Mouse (Mus musculus) forebrain, embryonic 14.5 days (tissue): ENCODE results near the gene Celsr1. TPM values are rescaled to one million over a fixed set of nuclear protein-coding genes. Genes with fewer than 3 reads are reported as not detected.

Experiments
- ATAC-seq: fragments of 200-750 bp; cut with Nextera tagmentation; 2 replicates; pipeline ENCODE4 v1.8.0; 2017; ENCODE audit warnings: mild to moderate bottlenecking, moderate library complexity
- DNase-seq: peaks from one replicate; pipeline ENCODE4 v3.0.0-alpha.2; 2015; ENCODE audit warnings: low spot score
- H3K27ac ChIP-seq: fragments of 300-500 bp; sonication (generic); 2 replicates; pipeline ENCODE4 v1.5.1; 2014; ENCODE audit warnings: low read depth, mild to moderate bottlenecking, control low read depth, low read length, moderate library complexity
- H3K27me3 ChIP-seq: fragments of 300-500 bp; sonication (generic); replicated peaks from 2 replicates; pipeline ENCODE4 v1.6.1; 2014; ENCODE audit warnings: low read length, control low read depth, mixed read lengths; ENCODE audit not compliant: control insufficient read depth, insufficient read depth
- H3K36me3 ChIP-seq: fragments of 300-500 bp; sonication (generic); 2 replicates; pipeline ENCODE4 v1.6.1; 2014; ENCODE audit warnings: low read length, control low read depth; ENCODE audit not compliant: control insufficient read depth, insufficient read depth
- H3K4me1 ChIP-seq: fragments of 300-500 bp; sonication (generic); 2 replicates; pipeline ENCODE4 v1.6.1; 2014; ENCODE audit warnings: antibody characterized with exemption, low read length, control low read depth; ENCODE audit not compliant: control insufficient read depth, insufficient read depth
- H3K4me2 ChIP-seq: fragments of 300-500 bp; sonication (generic); 2 replicates; pipeline ENCODE4 v1.6.1; 2014; ENCODE audit warnings: mild to moderate bottlenecking, control low read depth, low read length
- H3K4me3 ChIP-seq: fragments of 300-500 bp; sonication (generic); 2 replicates; pipeline ENCODE4 v1.5.1; 2014; ENCODE audit warnings: low read depth, low read length, control low read depth
- H3K9ac ChIP-seq: fragments of 300-500 bp; sonication (generic); 2 replicates; pipeline ENCODE4 v1.6.1; 2014; ENCODE audit warnings: mild to moderate bottlenecking, low read length, control low read depth, moderate library complexity
- H3K9me3 ChIP-seq: fragments of 300-500 bp; sonication (generic); replicated peaks from 2 replicates; pipeline ENCODE4 v1.6.1; 2016; ENCODE audit warnings: low read length, control low read depth, mixed read lengths; ENCODE audit not compliant: control insufficient read depth
- WGBS: fragments of 180-500 bp; shearing (Covaris S2); extraction: QIAGEN DNeasy Blood & Tissue Kit; methylation state at CpG from one replicate; pipeline ENCODE4 v1.1.7; 2014; 5-methylcytosine and 5-hydroxymethylcytosine counted together
- polyA plus RNA-seq: library from polyadenylated mRNA; unstranded; fragments of >200 nt; fragmentation: Nextera tagmentation; extraction: Ambion mirVana; gene quantifications from 2 replicates; pipeline ENCODE4 v1.2.1, GENCODE M21; 2014

Gene Celsr1
- polyA plus RNA-seq, 1 experiment from 2014 or later, result 9.6 TPM

DNA sequence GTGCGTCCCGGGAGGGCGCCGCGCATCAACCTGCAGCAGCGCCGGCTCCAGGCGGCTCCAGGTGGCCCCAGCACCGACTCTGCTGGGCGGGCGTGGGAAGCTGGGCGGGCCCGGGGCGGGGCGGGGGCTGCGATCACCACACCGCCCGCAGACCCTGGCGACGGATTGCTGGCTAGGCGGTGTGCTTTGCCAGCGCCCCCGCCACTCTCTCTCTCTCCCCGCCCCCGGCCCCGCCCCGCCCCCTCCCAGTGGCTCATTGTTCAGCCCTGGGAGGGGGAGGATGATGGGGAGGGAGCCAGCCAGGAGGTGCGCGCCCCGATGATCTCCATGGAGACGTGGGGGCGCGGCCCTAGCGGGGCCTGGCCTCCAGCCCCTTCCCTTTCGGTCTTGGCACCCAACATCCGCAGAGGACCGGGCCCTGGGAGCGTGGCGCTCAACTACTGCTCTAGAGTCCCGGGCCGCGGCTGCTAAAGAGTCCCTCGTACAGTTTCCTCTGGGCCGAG lies 495 bp upstream of the Celsr1 start:
- peak overlapping the region; percentile 66 for H3K4me3 ChIP-seq
- H3K4me2 ChIP-seq, result peak overlapping the region; percentile 75
- H3K9me3 ChIP-seq, result peaks cover 13% of the 10 kb centered on the region; the same call in 1 of the 2 replicates
- peak overlapping the region; percentile 76 for H3K9ac ChIP-seq
- peaks cover 8% of the 10 kb centered on the region; the same call in 1 of the 2 replicates for H3K27me3 ChIP-seq
- peak; percentile 89 for ATAC-seq
- peak overlapping the region; percentile 77 for H3K27ac ChIP-seq
- 1% methylated on average over 28 of the region's 44 CpGs for WGBS
- DNase-seq, result peak; percentile 90
- peaks cover 7% of the 10 kb centered on the region for H3K4me1 ChIP-seq
- peaks cover 24% of the 10 kb centered on the region for H3K36me3 ChIP-seq

DNA sequence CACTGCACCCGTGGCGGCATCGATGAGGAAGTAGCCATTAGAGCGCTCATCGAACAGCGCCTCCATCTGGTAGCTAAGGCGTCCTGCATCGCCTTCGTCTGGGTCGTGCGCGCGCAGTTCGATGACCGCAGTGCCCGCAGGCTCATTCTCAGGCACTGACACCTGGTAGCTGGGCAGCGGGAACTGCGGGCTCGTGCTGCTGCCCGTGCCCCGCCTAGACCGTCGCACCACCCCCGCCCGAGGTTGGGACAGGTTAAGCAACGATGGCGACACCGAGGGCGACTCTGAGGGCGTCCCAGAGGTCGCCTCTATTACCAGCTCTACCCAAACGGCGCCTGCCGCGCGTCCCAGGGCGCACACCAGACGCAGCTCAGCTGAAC lies 776 bp downstream of the Celsr1 start:
- Histone ChIP-seq H3K9ac (peak overlapping the region; percentile 76), H3K9me3 (peaks cover 13% of the 10 kb centered on the region; the same call in 1 of the 2 replicates), H3K36me3 (peaks cover 24% of the 10 kb centered on the region), H3K4me3 (peak overlapping the region; percentile 66), H3K4me2 (peak overlapping the region; percentile 75), H3K4me1 (peaks cover 9% of the 10 kb centered on the region), H3K27ac (peak overlapping the region; percentile 77), H3K27me3 (peaks cover 8% of the 10 kb centered on the region; the same call in 1 of the 2 replicates)
- 2% methylated on average over 38 of the region's 38 CpGs for WGBS
- ATAC-seq, result no peak
- DNase-seq, result peak; percentile 63

DNA sequence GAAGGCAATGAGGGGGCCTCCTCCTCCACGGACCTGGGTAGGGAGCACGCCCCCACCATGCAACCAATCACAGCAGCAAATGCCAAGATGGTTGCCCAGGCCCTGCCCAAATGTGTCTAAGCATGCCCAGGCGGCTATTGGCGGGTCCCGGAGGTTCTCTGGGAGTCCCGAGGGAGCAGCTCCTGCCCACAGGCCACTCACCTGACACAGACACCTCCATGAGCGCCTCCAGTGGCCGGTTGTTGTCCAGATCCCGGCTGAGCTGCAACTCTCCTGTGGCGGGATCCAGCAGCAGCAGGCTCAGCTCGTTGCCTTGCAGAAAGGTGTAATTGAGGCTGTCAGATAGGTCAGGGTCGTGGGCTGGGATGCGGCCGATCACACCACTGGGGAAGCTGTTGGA lies 3.6 kb downstream of the Celsr1 start:
- ATAC-seq (no peak), DNase-seq (no peak)
- Histone ChIP-seq H3K4me3 (peak overlapping the region; percentile 23), H3K4me1 (peaks cover 8% of the 10 kb centered on the region), H3K4me2 (peak overlapping the region; percentile 45), H3K9ac (peak overlapping the region; percentile 3; the same call in 1 of the 2 replicates), H3K27me3 (peaks cover 8% of the 10 kb centered on the region; the same call in 1 of the 2 replicates), H3K27ac (no peak overlapping the region), H3K9me3 (peaks cover 13% of the 10 kb centered on the region; the same call in 1 of the 2 replicates), H3K36me3 (peaks cover 24% of the 10 kb centered on the region)
- 72% methylated on average over 14 of the region's 14 CpGs for WGBS

DNA sequence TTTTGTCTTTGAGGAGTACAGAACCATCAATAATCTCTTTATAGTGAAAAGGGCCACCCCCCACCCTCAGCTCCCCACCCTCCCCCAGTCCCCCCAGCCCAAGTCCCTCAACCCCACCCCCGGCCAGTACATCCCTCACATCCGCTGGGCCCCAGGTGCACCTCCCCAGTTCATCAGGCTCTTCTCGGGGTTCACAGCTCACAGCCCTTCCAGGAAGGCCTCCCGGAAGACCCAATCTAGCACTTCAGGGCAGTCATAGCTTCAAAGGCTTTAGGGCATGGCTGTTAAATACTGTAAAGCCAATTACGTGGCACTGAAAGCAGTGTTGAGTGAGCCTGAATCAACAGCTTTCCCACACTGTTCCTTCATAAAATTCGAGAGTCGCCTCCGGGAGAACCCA lies 5.7 kb downstream of the Celsr1 start:
- no peak overlapping the region for H3K27ac ChIP-seq
- H3K9ac ChIP-seq, result no peak overlapping the region
- peak overlapping the region; percentile 23; the same call in 1 of the 2 replicates for H3K4me3 ChIP-seq
- peaks cover 13% of the 10 kb centered on the region; the same call in 1 of the 2 replicates for H3K9me3 ChIP-seq
- DNase-seq (no peak), ATAC-seq (no peak)
- H3K4me1 ChIP-seq, result peaks cover 2% of the 10 kb centered on the region; the same call in 1 of the 2 replicates
- H3K27me3 ChIP-seq, result peaks cover under 1% of the 10 kb centered on the region; the same call in 1 of the 2 replicates
- peak overlapping the region; percentile 45 for H3K4me2 ChIP-seq
- peaks cover 24% of the 10 kb centered on the region for H3K36me3 ChIP-seq
- WGBS, result 79% methylated on average over 8 of the region's 8 CpGs

DNA sequence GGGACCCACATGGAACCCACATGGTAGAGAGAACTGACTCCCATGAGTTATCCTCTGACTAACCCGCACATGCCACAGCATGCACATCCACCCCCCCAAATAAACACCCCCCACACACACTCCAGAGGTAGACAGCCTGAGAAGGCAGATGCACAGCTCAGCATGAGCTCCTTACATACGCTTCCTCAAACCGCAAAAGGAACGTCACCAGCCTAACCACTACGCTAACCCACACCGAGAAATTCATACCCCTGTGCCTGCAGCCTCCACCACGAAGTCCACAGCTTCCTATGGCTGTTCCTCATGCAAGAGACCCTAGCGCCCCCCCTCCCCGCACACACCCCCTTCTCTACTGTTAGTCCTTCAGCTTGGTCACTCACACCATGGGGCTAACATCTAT lies 11.6 kb downstream of the Celsr1 start:
- H3K27ac ChIP-seq, result no peak overlapping the region
- no peak overlapping the region for H3K4me3 ChIP-seq
- no peak for DNase-seq
- H3K27me3 ChIP-seq, result no peaks in the 10 kb centered on the region
- H3K4me2 ChIP-seq, result no peak overlapping the region
- H3K36me3 ChIP-seq, result 0 out of 2 replicates have a peak, but pooled peaks cover 3% of the 10 kb centered on the region
- no peak for ATAC-seq
- no peak overlapping the region for H3K9ac ChIP-seq
- H3K9me3 ChIP-seq, result peaks cover 4% of the 10 kb centered on the region; the same call in 1 of the 2 replicates
- 82% methylated on average over 9 of the region's 9 CpGs for WGBS
- no peaks in the 10 kb centered on the region for H3K4me1 ChIP-seq

DNA sequence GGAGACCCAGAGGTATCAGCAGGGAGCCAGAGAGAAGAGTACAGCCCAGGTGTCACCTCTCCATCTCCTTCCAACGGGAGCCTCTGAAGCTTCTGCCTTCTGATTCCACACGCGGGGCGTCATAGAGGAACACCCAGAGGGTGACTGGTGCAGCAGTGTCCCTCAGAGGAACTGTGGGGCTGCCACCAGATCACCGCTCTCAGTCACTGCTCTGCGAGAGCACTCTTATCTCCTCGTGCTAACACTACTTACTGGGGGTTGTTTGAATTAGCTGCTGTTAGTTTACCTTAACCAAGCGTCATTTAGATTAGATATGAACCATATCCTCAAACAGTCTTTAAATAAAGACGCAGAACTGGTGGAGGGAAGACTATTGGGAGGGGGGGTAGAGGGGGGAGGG lies 12.3 kb downstream of the Celsr1 start:
- WGBS, result 87% methylated on average over 9 of the region's 9 CpGs
- Histone ChIP-seq H3K9ac (no peak overlapping the region), H3K9me3 (peaks cover 4% of the 10 kb centered on the region; the same call in 1 of the 2 replicates), H3K36me3 (0 out of 2 replicates have a peak, but pooled peaks cover 3% of the 10 kb centered on the region), H3K4me2 (no peak overlapping the region), H3K27me3 (no peaks in the 10 kb centered on the region), H3K27ac (no peak overlapping the region), H3K4me1 (no peaks in the 10 kb centered on the region), H3K4me3 (no peak overlapping the region)
- no peak for DNase-seq
- no peak for ATAC-seq

DNA sequence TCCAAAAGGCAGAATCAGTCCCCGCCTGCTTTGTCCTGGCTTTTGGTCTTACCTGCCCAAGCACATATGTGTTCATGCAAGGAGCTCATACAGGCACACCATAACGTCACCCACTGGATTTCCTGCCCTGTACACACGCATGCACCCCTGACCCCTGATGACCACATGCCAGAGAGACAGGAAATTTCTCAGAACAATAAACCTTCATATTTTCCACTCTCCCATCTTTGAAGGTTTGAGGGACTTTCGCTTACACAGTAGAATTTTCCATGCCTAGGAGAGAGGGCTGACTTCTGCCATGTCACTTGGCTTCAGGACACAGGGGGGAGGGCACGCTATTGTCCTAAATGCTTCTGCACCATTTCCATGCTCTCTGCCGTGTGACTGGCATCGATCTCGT lies 13.6 kb downstream of the Celsr1 start:
- peaks cover 4% of the 10 kb centered on the region; the same call in 1 of the 2 replicates for H3K9me3 ChIP-seq
- no peak overlapping the region for H3K27ac ChIP-seq
- 79% methylated on average over 8 of the region's 8 CpGs for WGBS
- H3K9ac ChIP-seq, result no peak overlapping the region
- H3K27me3 ChIP-seq, result no peaks in the 10 kb centered on the region
- no peak overlapping the region for H3K4me3 ChIP-seq
- 0 out of 2 replicates have a peak, but pooled peaks cover 3% of the 10 kb centered on the region for H3K36me3 ChIP-seq
- H3K4me1 ChIP-seq, result no peaks in the 10 kb centered on the region
- DNase-seq, result no peak
- H3K4me2 ChIP-seq, result no peak overlapping the region
- no peak for ATAC-seq

DNA sequence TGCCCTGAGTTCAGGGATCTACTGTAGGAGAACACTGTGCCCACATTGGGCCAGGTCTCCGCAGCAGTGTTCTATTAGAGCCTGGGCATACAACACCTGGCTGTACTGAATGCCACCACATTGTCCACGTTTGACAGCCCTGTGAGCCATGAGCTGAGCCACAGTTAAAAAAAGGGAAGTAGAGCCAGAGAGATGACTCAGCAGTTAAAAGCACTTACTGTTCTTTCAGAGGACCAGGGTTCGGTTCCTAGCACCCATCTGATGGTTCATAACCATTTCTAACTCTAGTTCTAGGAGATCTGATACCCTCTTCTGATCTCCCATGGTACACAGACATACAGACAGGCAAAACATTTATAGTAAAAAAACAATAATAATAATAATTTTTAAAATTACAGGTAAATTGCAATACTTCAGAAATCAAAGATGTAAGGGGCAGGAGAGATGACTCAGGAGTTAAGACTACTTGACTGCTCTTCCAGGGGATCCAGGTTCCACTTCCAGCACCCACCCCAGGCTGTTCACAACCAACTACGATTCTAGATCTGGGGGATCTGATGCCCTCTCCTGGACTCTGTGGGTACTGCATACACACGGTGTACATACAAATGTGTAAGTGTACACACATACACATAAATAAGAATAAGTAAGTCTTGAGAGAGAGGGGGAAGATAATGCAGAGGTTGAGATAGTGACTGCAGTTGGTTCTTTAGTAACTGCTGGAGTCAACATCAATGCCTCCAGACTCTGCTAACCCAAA lies 14.6 kb downstream of the Celsr1 start:
- no peak overlapping the region for H3K4me2 ChIP-seq
- H3K4me3 ChIP-seq, result no peak overlapping the region
- DNase-seq (no peak), ATAC-seq (no peak)
- no peak overlapping the region for H3K27ac ChIP-seq
- H3K4me1 ChIP-seq, result no peaks in the 10 kb centered on the region
- whole genome bisulfite sequencing, result 97% methylated on average over 5 of the region's 5 CpGs
- no peak overlapping the region for H3K9ac ChIP-seq
- H3K9me3 ChIP-seq, result peaks cover 4% of the 10 kb centered on the region; the same call in 1 of the 2 replicates
- 0 out of 2 replicates have a peak, but pooled peaks cover 3% of the 10 kb centered on the region for H3K36me3 ChIP-seq
- H3K27me3 ChIP-seq, result no peaks in the 10 kb centered on the region

DNA sequence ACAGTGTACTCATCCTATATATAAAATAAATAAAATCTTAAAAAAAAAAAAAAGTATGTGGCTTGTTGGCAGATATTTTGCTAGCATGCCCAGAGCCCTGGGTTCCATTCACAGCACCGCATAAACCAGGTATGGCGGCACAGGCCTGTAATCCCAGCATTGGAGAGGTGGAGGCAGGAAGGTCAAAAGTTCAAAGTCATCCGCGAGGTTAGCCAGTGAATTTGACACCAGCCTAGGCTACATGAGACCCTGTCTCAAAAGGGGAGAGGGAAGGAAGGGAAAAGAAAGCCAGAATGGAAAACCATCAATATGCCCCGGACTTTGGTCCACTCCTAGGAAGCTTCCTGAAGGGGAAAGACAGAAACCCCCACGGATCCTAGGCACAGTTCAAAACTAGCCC lies 16.2 kb downstream of the Celsr1 start:
- no peak for ATAC-seq
- 95% methylated on average over 6 of the region's 6 CpGs for WGBS

More for the DNA sequence above, 16.2 kb downstream of the Celsr1 start:
- Histone ChIP-seq H3K4me2 (no peak overlapping the region), H3K4me1 (peaks cover 12% of the 10 kb centered on the region), H3K9ac (no peak overlapping the region), H3K27me3 (no peaks in the 10 kb centered on the region), H3K9me3 (peaks cover 4% of the 10 kb centered on the region; the same call in 1 of the 2 replicates), H3K27ac (no peak overlapping the region), H3K36me3 (0 out of 2 replicates have a peak, but pooled peaks cover 3% of the 10 kb centered on the region), H3K4me3 (no peak overlapping the region)
- no peak for DNase-seq
